Mouse (Mus musculus) liver, postnatal 0 days (tissue): ENCODE results near the gene Ube4a.

Source experiments
- CTCF ChIP-seq: sonication (generic); IDR thresholded peaks from 2 replicates; pipeline ENCODE4 v1.5.1; 2016; ENCODE audit warnings: antibody characterized with exemption, low read depth
- EP300 ChIP-seq: IDR thresholded peaks from 2 replicates; pipeline ENCODE4 v1.6.1; 2016; ENCODE audit warnings: antibody characterized with exemption, low read depth, mild to moderate bottlenecking

DNA sequence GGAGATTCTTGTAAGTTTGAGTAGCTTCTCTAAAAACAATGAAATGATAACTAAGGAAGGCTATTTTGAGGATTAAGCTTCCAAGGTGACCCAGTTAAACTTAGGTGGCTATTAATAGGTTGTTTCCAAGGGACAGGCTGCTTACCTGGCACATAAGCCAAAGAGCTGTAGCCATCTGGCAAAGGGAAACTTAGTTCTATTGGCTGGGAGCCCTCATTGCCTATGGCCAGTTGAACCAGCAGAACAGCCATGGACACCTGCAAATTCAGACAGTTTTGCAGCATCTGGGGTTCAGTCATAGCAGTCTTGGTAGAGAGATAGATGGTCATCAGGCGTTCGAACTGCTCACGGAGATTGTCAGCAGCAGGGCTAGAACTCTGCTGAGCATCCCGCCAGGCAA, 23.0 kb downstream of the Ube4a start:
- TF ChIP-seq EP300: no peak
- TF ChIP-seq CTCF: no peak
